Mouse (Mus musculus): ENCODE data around the gene 9430097D07Rik.

Gene 9430097D07Rik

GRCm38 (mm10) chr2:32575586-32576160, at the start of gene 9430097D07Rik:
Gene 9430097D07Rik, minus strand, starts transcription at chr2:32575684.
- peak; percentile 80 for DNase-seq

- DNase-seq = no peak
These were observed 48.7 kb upstream of the 9430097D07Rik start for GRCm38 (mm10) chr2:32624111-32624748.

GRCm38 (mm10) chr2:32621517-32621859, 46.0 kb upstream of the 9430097D07Rik start, which contains the start of gene Ak1:
Gene Ak1, plus strand, starts transcription at chr2:32621758.
- DNase-seq = no peak

GRCm38 (mm10) chr2:32620682-32621516, 45.4 kb upstream of the 9430097D07Rik start:
- peak; percentile 82 for DNase-seq

GRCm38 (mm10) chr2:32618051-32618450, 42.6 kb upstream of the 9430097D07Rik start:
- DNase-seq = peak; percentile 93

GRCm38 (mm10) chr2:32617601-32618000, 42.1 kb upstream of the 9430097D07Rik start:
- peak; percentile 61 for DNase-seq

GRCm38 (mm10) chr2:32617109-32617508, 41.6 kb upstream of the 9430097D07Rik start:
- DNase-seq = no peak

GRCm38 (mm10) chr2:32612274-32612673, 36.8 kb upstream of the 9430097D07Rik start:
- no peak for DNase-seq

GRCm38 (mm10) chr2:32610610-32611229, 35.2 kb upstream of the 9430097D07Rik start:
- DNase-seq = peak; percentile 68

GRCm38 (mm10) chr2:32608778-32609435, 33.4 kb upstream of the 9430097D07Rik start:
- DNase-seq = no peak

- DNase-seq = peak; percentile 91
These were observed 32.8 kb upstream of the 9430097D07Rik start for GRCm38 (mm10) chr2:32608141-32608777.

GRCm38 (mm10) chr2:32607262-32607947, 31.9 kb upstream of the 9430097D07Rik start:
- peak; percentile 55 for DNase-seq

- peak; percentile 90 for DNase-seq
These were observed 31.0 kb upstream of the 9430097D07Rik start for GRCm38 (mm10) chr2:32606161-32607142.

GRCm38 (mm10) chr2:32604631-32605030, 29.1 kb upstream of the 9430097D07Rik start:
- DNase-seq = no peak

- DNase-seq = peak; percentile 82
These were observed 27.1 kb upstream of the 9430097D07Rik start for GRCm38 (mm10) chr2:32602600-32603054.

GRCm38 (mm10) chr2:32601417-32602065, 26.1 kb upstream of the 9430097D07Rik start:
- peak; percentile 74 for DNase-seq

GRCm38 (mm10) chr2:32599409-32599808, 23.9 kb upstream of the 9430097D07Rik start, which contains the start of gene St6galnac6:
Gene St6galnac6, plus strand, starts transcription at chr2:32599709.
- no peak for DNase-seq

GRCm38 (mm10) chr2:32598506-32598905, 23.0 kb upstream of the 9430097D07Rik start:
- no peak for DNase-seq

GRCm38 (mm10) chr2:32597699-32598098, 22.2 kb upstream of the 9430097D07Rik start:
- DNase-seq = no peak

Measured in retina, postnatal 1 day (tissue).